Mouse (Mus musculus) hindbrain, embryonic 10.5 days (tissue): Measurements from ENCODE around the gene Slc2a3. TPM values are rescaled to one million over a fixed set of nuclear protein-coding genes. Genes with fewer than 3 reads are reported as not detected.

Experiments used
- DNase-seq: peaks from one replicate; pipeline ENCODE4 v3.0.0-alpha.2; 2017; ENCODE audit warnings: low spot score
- H3K27ac ChIP-seq: fragments of 300-500 bp; sonication (generic); 2 replicates; pipeline ENCODE4 v1.5.1; 2016; ENCODE audit warnings: mild to moderate bottlenecking, moderate library complexity
- H3K27me3 ChIP-seq: fragments of 300-500 bp; sonication (generic); 2 replicates; pipeline ENCODE4 v1.6.1; 2016; ENCODE audit warnings: mild to moderate bottlenecking; ENCODE audit not compliant: poor library complexity, insufficient read depth, severe bottlenecking
- H3K36me3 ChIP-seq: fragments of 300-500 bp; sonication (generic); 2 replicates; pipeline ENCODE4 v1.6.1; 2016; ENCODE audit warnings: mild to moderate bottlenecking, moderate library complexity
- H3K4me1 ChIP-seq: fragments of 300-500 bp; sonication (generic); replicated peaks from 2 replicates; pipeline ENCODE4 v1.6.1; 2016; ENCODE audit warnings: mild to moderate bottlenecking
- H3K4me3 ChIP-seq: fragments of 300-500 bp; sonication (generic); 2 replicates; pipeline ENCODE4 v1.5.1; 2016; ENCODE audit warnings: mild to moderate bottlenecking, moderate library complexity
- H3K9me3 ChIP-seq: fragments of 300-500 bp; sonication (generic); 2 replicates; pipeline ENCODE4 v1.6.1; 2016; ENCODE audit warnings: mild to moderate bottlenecking, moderate library complexity
- WGBS: fragments of 180-500 bp; shearing (Covaris S2); methylation state at CpG from one replicate; pipeline ENCODE4 v1.1.7; 2016; 5-methylcytosine and 5-hydroxymethylcytosine counted together
- polyA plus RNA-seq: library from polyadenylated mRNA; unstranded; fragments of >200 nt; fragmentation: Nextera tagmentation; extraction: Ambion mirVana; gene quantifications from 2 replicates; pipeline ENCODE4 v1.2.1, GENCODE M21; 2016

Slc2a3 gene
- 38.5 and 57.1 TPM in 2 replicates for polyA plus RNA-seq

DNA sequence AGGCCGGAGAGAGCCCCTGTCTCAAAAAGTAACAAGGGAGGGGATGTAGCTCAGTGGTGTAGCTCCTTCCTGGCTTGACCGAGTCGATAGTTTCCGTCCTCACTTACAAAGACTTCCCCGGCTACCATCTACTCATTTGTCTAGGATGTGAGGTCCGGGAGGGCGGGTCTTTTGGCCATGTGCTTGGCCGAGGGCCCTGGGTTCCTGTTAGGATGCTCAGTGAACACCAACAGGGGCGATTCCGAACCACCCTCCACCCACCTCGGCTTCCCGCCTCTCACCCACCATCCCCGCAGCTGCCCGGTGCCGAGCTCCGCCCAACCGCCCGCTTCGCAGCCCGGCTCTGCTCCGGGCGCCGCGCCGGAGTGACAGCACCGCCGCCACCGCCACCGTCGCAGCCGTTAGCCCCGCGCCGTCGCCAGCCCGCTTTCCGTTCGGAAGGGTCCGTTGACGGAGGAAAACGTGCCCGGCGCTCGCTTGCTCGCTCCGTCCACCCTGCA lies at the start of gene Slc2a3:
Gene Slc2a3, minus strand, starts transcription at position 340 of the 500 bp plus-strand sequence.
- 1% methylated on average over 46 of the region's 46 CpGs for WGBS
- Histone ChIP-seq H3K27me3 (peaks cover 42% of the 10 kb centered on the region), H3K4me3 (peak within 1 kb of the TSS; percentile 65), H3K27ac (peak within 1 kb of the TSS; percentile 85), H3K9me3 (no peaks in the 10 kb centered on the region), H3K36me3 (no peaks in the 10 kb centered on the region), H3K4me1 (peaks cover 15% of the 10 kb centered on the region)
- no peak for DNase-seq

DNA sequence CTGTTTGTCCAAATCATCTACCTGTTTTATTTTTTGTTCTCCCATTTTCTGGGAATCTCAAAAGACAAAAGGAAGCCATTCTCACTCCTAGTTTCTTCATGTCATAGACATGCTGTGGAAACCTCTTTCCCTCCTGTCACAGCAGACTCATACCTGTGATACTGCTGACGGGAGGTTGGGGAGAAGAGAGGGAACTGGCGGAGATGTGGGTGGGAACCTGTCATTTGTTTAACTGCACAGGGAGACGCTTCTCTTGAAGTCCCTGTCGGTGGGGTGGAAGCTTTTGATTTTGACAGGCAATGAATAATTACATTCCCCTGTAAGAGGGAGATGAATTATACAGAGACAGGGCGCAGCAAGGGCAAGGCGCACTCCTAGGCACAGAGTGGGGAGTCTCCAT lies 42.3 kb upstream of the Slc2a3 start:
- WGBS: 81% methylated on average over 6 of the region's 6 CpGs
- H3K4me1 ChIP-seq: no peaks in the 10 kb centered on the region
- no peak for DNase-seq
- peaks cover 61% of the 10 kb centered on the region for H3K36me3 ChIP-seq
- no peak overlapping the region for H3K4me3 ChIP-seq
- no peaks in the 10 kb centered on the region for H3K27me3 ChIP-seq
- H3K9me3 ChIP-seq: peaks cover 3% of the 10 kb centered on the region; the same call in 1 of the 2 replicates
- no peak overlapping the region for H3K27ac ChIP-seq

DNA sequence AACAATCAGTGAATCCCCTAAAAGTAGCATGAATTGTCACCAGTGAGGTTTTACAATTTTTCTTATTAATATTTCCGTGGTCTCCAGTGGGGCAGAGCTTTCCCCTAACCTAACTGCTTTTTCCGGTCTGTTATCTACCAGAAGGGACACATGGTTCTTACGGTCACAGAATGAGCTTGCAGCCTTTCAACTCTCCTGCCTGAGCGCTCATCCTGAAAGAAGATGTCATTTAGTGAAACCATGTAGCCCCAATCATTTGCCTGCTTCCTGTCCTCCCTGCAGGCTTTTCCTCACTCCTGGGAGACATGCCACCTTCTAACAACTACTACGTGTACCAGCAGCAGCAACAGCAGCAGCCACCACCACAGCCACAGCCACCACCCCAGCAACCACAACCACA lies 36.1 kb upstream of the Slc2a3 start:
- H3K27ac ChIP-seq: no peak overlapping the region
- WGBS: 91% methylated on average over 5 of the region's 5 CpGs
- no peak overlapping the region for H3K4me3 ChIP-seq
- no peak for DNase-seq
- peaks cover 3% of the 10 kb centered on the region; the same call in 1 of the 2 replicates for H3K9me3 ChIP-seq
- H3K27me3 ChIP-seq: no peaks in the 10 kb centered on the region
- H3K36me3 ChIP-seq: peaks cover 89% of the 10 kb centered on the region
- H3K4me1 ChIP-seq: no peaks in the 10 kb centered on the region

DNA sequence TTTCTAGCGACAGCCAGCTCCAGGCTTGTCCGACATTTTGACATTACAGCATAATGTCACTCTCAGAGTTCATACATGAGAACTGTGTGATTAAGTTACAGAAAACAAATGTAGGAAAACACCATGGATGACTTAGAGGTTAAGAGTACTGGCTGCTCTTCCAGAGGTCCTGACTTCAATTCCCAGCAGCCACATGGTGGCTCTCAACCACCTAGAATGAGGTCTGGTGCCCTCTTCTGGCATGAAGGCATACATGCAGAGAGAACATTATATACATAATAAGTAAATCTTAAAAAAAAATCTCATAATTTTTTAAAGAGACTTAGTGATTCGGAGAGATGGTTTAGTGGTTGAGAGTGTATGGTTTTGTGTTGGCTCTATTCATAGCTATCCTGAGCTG lies 35.5 kb upstream of the Slc2a3 start:
- Histone ChIP-seq H3K4me1 (no peaks in the 10 kb centered on the region), H3K27ac (no peak overlapping the region), H3K36me3 (peaks cover 89% of the 10 kb centered on the region), H3K9me3 (peaks cover 3% of the 10 kb centered on the region; the same call in 1 of the 2 replicates), H3K27me3 (no peaks in the 10 kb centered on the region), H3K4me3 (no peak overlapping the region)
- DNase-seq: no peak
- 91% methylated on average over 3 of the region's 3 CpGs for WGBS

DNA sequence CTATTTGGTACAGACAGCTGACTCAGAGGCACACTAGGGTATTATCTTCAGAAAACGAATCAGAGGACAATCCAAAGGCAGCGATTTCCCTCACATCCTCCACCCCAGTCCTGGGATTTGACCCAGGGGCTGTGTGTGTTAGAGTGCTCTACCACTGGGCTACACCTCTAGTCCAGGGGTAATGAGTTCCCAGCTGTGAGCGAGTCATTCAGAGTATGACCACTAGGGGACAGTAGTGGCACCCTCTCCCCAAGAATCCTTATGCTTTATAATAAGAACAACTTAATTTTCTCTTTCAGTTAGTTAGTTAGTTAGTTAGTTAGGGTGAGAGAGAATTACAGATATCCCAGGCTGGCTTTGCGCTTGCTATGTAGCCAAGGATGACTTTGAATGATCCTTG lies 32.9 kb upstream of the Slc2a3 start:
- no peak for DNase-seq
- H3K27me3 ChIP-seq: no peaks in the 10 kb centered on the region
- H3K27ac ChIP-seq: no peak overlapping the region
- no peaks in the 10 kb centered on the region for H3K4me1 ChIP-seq
- WGBS: 72% methylated on average over 4 of the region's 4 CpGs
- peaks cover 64% of the 10 kb centered on the region for H3K36me3 ChIP-seq
- no peak overlapping the region for H3K4me3 ChIP-seq
- peaks cover 3% of the 10 kb centered on the region; the same call in 1 of the 2 replicates for H3K9me3 ChIP-seq

DNA sequence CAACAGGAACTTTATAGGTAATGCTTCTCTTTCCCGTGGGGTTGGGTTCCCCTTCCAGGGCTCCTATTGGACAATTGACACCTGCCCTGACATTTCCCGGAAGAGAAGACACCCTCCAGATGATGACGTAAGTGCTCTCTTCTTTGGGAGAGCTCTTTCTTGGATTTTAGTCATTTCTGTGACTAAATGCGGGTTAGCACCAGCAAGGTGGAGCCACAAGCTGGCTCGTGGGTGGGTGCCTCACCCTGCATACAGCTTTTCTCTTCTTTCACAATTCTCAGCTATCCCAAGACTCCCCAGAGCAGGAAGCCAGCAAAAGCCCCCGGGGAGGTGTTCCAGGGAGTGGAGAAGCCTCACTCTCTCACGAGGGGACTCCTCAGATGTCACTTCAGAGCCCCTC lies 31.4 kb upstream of the Slc2a3 start:
- Histone ChIP-seq H3K9me3 (peaks cover 3% of the 10 kb centered on the region; the same call in 1 of the 2 replicates), H3K4me1 (no peaks in the 10 kb centered on the region), H3K27ac (no peak overlapping the region), H3K36me3 (peaks cover 54% of the 10 kb centered on the region), H3K4me3 (no peak overlapping the region), H3K27me3 (no peaks in the 10 kb centered on the region)
- WGBS: 85% methylated on average over 7 of the region's 7 CpGs
- DNase-seq: no peak

DNA sequence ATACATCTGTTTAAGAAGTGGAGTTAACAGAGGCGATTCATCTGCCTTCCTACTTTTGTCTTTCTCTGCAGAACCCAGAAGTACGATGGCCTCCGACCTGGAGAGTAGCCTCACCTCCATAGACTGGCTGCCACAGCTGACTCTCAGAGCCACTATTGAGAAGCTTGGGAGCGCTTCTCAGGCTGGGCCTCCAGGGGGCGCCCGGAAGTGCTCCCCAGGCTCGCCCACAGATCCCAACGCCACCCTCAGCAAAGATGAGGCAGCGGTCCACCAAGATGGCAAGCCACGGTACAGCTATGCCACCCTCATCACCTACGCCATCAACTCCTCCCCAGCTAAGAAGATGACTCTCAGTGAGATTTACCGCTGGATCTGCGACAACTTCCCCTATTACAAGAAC lies 26.6 kb upstream of the Slc2a3 start:
- WGBS: 38% methylated on average over 13 of the region's 13 CpGs
- Histone ChIP-seq H3K9me3 (no peaks in the 10 kb centered on the region), H3K27ac (no peak overlapping the region), H3K4me1 (peaks cover 16% of the 10 kb centered on the region), H3K36me3 (peaks cover 15% of the 10 kb centered on the region), H3K27me3 (peaks cover 11% of the 10 kb centered on the region; the same call in 1 of the 2 replicates), H3K4me3 (no peak overlapping the region)
- peak; percentile 41 for DNase-seq

DNA sequence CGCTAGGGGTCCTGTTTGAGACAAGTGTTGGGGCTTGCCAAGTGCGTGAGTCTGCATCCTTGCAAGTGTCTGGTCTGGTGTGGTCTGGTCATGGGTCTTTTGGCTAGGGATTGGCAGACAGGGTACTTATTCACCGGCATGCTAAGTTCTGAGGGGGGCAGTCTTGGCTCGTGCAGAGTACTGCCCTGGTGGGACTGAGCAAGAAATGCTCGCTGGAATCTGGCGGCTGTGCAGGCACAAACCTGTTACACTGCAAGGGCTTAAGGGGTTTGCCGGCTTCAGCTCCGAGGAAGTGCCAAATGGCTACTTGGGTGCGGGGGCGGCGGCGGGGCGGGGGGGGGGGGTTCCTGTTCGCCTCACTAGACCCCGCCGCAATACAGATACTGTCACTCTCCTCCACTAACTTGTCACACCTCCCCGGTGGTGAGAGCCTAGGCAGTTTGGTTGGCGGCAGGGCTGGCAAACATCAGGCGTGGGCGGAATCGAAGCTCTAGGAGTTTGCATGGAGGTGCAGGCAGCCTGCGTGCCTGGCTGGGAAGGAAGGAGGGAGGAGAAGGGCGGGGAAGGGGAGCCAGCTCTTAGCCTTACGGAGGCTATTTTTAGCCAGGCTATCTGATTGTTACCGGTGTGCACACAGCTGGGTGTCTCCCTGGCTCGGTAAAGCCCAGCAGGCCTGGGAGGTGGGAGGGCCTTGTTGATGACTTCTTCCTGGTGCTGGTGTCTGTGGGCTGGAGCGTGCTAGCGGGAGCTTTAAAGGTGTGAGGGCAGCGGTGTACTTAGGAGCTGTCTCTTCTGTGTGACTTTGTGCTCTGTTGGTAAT lies 24.7 kb upstream of the Slc2a3 start:
- H3K4me1 ChIP-seq: peaks cover 32% of the 10 kb centered on the region
- H3K9me3 ChIP-seq: no peaks in the 10 kb centered on the region
- H3K27me3 ChIP-seq: peaks cover 11% of the 10 kb centered on the region; the same call in 1 of the 2 replicates
- peak; percentile 41 for DNase-seq
- WGBS: 5% methylated on average over 29 of the region's 29 CpGs
- H3K27ac ChIP-seq: peak overlapping the region; percentile 72
- peaks cover 5% of the 10 kb centered on the region; the same call in 1 of the 2 replicates for H3K36me3 ChIP-seq
- peak overlapping the region; percentile 50 for H3K4me3 ChIP-seq

DNA sequence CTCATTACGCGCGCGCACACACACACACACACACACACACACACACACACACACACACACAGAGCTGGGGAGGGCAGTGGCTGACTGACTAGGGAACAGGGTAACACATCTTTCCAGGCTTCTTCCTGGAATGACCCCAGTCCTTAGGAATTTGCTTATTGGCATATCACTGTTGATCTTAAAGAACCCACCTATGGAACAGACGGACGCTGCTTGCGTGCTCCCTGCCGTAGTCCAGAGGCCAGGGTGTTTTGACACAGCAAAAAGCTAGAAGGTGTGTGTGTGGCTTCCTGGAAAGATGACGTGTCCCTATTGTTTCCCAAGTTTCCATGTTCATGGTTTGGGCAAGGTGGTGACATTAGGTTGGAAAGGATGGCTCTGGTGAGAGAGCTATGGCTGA lies 23.7 kb upstream of the Slc2a3 start:
- H3K27ac ChIP-seq: no peak overlapping the region
- no peak overlapping the region for H3K4me3 ChIP-seq
- H3K27me3 ChIP-seq: peaks cover 14% of the 10 kb centered on the region; the same call in 1 of the 2 replicates
- H3K36me3 ChIP-seq: peaks cover 5% of the 10 kb centered on the region; the same call in 1 of the 2 replicates
- no peak for DNase-seq
- WGBS: 92% methylated on average over 9 of the region's 9 CpGs
- no peaks in the 10 kb centered on the region for H3K9me3 ChIP-seq
- peaks cover 42% of the 10 kb centered on the region for H3K4me1 ChIP-seq

DNA sequence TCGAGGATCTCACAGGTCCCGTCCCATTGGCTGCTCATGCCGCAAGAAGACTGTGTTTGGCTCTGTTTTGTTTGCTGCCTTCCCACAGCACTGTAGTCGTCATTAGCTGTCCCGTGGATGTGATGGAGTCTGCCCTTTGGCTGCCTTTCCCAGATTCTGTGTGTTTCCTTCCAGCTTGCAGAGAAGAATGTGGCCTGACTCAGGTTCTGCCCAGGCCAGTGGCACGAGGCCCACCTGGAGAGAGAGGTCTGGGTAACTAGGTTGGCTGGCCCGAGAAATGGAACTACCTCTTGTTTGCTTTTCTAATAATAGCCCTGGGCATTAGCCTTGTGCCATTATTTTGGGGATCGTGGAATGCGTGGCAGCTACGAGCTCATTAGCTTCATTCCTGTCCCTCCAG lies 22.6 kb upstream of the Slc2a3 start:
- Histone ChIP-seq H3K4me1 (peaks cover 45% of the 10 kb centered on the region), H3K9me3 (no peaks in the 10 kb centered on the region), H3K4me3 (no peak overlapping the region), H3K27me3 (peaks cover 14% of the 10 kb centered on the region; the same call in 1 of the 2 replicates), H3K36me3 (peaks cover 5% of the 10 kb centered on the region; the same call in 1 of the 2 replicates), H3K27ac (no peak overlapping the region)
- WGBS: 81% methylated on average over 10 of the region's 10 CpGs
- DNase-seq: no peak

DNA sequence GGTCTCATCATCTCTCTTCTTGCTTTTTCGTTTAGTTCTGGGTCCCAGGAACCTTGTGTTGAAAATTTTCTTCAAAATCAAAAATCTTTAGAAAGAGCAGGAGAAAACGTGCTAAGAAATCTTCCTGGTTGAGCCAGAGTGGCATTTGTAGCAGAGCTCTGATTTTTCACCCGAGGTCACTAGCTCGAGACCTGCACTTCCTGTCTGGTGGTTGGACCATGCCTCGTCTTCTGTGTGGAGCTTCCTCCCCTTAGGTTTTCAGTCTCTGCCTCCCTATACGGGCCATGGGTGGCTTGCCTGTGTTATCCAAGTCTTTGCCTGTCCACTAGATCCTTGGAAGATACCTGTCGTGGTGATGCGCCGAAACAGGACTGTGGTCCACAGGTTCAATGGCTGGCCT lies 20.4 kb upstream of the Slc2a3 start:
- Histone ChIP-seq H3K4me3 (peak overlapping the region; percentile 86; the same call in 1 of the 2 replicates), H3K4me1 (peaks cover 45% of the 10 kb centered on the region), H3K9me3 (no peaks in the 10 kb centered on the region), H3K36me3 (no peaks in the 10 kb centered on the region), H3K27ac (no peak overlapping the region), H3K27me3 (peaks cover 23% of the 10 kb centered on the region)
- WGBS: 77% methylated on average over 9 of the region's 9 CpGs
- no peak for DNase-seq

DNA sequence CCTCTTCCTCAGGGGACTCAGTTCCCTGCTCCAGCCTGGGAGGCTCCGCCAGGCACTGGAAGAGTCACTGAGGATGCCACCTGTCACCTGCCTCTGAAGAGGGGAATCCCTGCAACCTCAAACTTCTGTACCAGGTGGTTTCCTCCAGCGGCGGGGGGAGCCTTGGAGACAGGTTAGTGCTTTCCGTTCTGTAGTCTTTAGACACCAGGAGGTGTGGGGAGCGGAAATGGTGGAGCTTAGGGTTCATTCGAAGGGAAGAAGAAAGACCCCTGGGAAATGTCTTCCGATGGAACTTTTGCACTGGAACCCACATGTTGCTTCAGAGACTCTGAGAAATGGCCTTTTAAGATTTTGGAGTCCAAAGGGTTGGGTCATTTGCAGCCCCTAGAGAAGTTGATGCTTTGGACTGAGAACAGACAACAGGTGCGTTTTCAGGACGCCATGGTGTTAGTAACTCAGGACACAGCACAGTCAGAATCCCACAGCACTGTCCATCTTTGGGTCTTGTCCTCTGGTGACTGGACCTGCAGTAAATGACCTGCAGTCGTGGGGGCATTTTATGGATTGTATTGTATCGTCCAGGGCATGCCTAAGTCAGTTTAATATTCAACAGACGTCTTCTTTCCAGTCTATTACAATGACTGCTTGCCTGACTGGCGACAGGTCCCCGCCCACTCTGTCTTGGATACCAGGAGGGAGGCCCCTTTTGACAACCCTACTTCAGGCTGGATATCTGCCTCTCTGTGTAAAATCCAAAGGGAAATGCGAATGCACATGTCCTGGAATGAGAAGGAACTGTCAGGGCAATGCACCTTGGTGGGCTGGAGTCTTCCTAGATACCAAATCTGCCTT lies 19.6 kb upstream of the Slc2a3 start:
- Histone ChIP-seq H3K36me3 (no peaks in the 10 kb centered on the region), H3K9me3 (no peaks in the 10 kb centered on the region), H3K4me3 (peak overlapping the region; percentile 86), H3K27ac (peak overlapping the region; percentile 92; the same call in 1 of the 2 replicates), H3K4me1 (peaks cover 37% of the 10 kb centered on the region), H3K27me3 (peaks cover 23% of the 10 kb centered on the region)
- peak; percentile 12 for DNase-seq
- WGBS: 27% methylated on average over 15 of the region's 15 CpGs
